Mouse (Mus musculus): ENCODE measurements at regions not wholly inside any gene's neighbourhood (a gene's known extent, or its start where the extent isn't known, plus 50 kb on each side); places are given as distances from the start of the nearest gene placed in this dataset.
A peak's percentile ranks its signal among the peaks of the same experiment; 100 is the strongest.
"Not testable (repeated sequence)": the region's sequence is repeated elsewhere in the genome, so short reads cannot be mapped to it uniquely, and the experiment has no call there.

DNA sequence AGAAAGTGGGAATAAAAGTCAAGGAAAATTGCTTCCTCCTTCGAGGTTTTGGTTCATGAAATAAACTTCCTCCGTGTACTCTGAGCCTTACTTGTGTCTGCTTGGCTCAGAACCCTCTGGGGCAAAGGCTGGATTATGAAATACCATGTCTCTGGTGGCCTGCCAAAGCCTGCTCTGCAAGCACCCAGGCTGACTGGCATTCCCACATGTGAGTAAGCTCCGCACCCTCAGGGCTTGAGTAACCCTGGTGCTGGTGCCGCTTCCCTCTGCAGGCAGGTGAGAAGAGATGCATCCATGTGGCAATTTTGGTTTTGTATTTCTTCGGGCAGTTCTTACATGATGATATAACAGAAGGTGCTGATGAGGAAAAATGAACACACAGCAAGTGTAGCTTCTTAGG, 66.0 kb downstream of the Nr2f2 start:
- peak; percentile 77 for DNase-seq

- no peak for DNase-seq
Measured at GRCm38 (mm10) chr7:70291431-70291830, 75.1 kb downstream of the Nr2f2 start.

GRCm38 (mm10) chr7:70290733-70291320, 75.7 kb downstream of the Nr2f2 start:
- DNase-seq: no peak

GRCm38 (mm10) chr7:70290277-70290676, 76.3 kb downstream of the Nr2f2 start:
- no peak for DNase-seq

- DNase-seq: no peak
Measured at GRCm38 (mm10) chr7:70288621-70289020, 77.9 kb downstream of the Nr2f2 start.

- DNase-seq: peak; percentile 3
Measured at GRCm38 (mm10) chr7:70287891-70288421, 78.6 kb downstream of the Nr2f2 start.

GRCm38 (mm10) chr7:70286836-70287355, 79.6 kb downstream of the Nr2f2 start:
- DNase-seq: no peak

DNA sequence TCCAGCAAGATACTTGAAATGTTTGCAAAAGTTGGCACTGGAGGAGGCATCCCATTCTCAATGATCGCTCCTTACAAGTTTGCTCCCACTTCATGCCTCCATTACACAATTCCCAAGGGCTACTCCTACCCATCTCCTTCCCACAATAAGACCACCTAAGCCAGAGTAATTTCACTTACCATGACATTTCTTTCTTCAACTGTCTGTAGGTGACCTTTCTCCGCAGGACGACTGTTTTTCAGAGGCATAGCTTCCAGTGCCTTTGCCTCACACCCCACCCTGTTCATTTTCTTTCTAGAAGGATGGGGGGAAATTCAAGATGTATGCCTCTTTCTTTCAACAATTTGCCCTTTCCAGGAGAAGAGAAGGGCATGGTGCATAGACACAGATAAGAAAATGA, 81.2 kb downstream of the Nr2f2 start:
- no peak for DNase-seq

GRCm38 (mm10) chr7:70283836-70284235, 82.7 kb downstream of the Nr2f2 start:
- no peak for DNase-seq

- no peak for DNase-seq
Measured at GRCm38 (mm10) chr7:70283166-70283565, 83.4 kb downstream of the Nr2f2 start.

DNA sequence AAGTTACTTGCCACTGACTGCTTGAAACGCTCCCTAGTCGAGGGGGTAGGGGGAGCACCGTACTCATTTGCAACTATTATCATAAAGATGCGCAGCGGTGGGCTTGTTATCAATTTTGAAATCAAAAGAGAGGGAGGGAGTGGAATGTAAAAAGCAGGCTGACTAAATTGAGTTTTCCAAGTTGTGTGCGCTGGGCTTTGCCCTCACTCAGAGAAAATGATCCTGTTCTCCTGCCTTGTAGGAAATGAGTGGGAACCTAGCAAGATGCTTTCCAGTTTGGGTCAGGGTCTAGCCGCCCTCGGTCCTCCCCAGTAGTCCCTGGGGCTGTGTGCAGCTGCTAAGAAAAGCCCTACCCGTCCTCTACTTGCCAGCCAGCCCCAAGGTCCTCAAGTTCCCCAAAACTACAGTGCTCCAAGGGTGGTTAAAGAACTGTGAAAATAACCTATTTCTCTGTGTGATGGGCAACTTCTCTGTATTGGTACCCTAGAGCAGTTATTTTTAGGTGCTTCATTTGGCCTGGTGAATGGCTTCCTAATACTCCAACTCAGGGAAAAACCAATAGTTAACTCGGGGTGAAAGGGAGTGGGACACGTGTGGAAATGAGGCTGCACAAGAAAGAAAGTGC, 84.5 kb downstream of the Nr2f2 start:
- no peak for DNase-seq

GRCm38 (mm10) chr7:70281381-70281750, 85.2 kb downstream of the Nr2f2 start:
- DNase-seq: no peak

- DNase-seq: no peak
Measured at GRCm38 (mm10) chr7:70280643-70281380, 85.7 kb downstream of the Nr2f2 start.

- peak; percentile 15 for DNase-seq
Measured at GRCm38 (mm10) chr7:70279927-70280642, 86.5 kb downstream of the Nr2f2 start.

- no peak for DNase-seq
Measured at GRCm38 (mm10) chr7:70279101-70279500, 87.4 kb downstream of the Nr2f2 start.

- no peak for DNase-seq
Measured at GRCm38 (mm10) chr7:70276078-70276477, 90.5 kb downstream of the Nr2f2 start.

DNA sequence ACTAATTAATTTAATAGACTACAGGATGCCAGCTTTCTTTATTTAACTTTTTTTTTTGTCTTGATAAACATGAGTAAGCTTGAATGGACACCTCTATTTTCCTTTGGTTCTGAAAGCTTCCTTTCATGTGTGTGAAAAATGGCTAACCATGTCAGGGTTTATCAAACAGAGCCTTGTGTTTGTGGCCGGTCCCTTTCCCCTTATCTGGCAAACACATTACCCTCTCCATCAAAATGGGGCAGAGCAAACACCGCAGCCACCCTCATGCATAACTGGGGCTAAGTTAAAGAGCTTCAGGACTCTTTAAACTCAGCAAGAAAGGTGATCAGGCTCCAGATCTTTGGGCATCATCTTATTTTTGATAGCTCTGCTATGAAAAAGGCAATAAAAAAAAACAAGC, 92.2 kb downstream of the Nr2f2 start:
- DNase-seq: no peak

- DNase-seq: peak; percentile 60
Measured at GRCm38 (mm10) chr7:70267075-70267474, 99.5 kb downstream of the Nr2f2 start.

GRCm38 (mm10) chr7:70256806-70257205, 109.7 kb downstream of the Nr2f2 start:
- DNase-seq: no peak

DNA sequence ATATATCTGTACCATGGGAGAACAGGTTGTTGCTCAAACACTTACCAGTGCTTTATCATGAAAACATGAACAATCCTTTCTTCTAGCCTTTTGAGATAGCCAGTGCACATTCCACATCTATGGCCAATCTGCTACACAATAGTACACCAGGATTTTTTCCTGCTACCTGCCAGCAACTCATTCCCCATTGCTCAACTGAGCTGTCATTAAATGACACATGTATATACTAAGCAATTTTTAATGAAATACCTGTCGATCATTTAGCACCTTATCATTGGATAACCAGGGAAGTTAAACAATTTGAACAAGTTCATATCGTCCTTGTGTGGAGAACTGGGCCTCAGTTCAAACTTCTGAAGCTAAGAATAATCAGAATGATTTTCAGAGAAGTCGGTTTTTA, 111.5 kb downstream of the Nr2f2 start:
- DNase-seq: no peak

DNA sequence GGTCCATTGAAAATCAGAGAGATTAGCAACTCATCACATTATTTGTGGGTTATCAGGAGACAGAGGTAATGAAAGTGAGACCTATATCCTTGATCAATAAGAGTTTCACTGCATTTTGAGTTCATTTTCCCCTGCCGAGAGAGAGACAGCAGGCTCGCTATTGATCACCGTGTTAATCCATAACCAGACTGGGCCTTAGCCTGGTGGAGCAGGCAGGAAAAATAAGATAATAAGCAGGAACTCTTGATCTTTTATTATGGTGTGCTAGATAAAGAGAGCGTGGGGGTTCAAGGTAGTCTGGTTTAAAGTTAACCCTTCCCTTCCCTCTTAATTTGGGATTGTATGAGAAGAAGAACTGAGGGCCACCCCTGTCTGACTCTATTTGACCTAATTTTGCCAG, 113.3 kb downstream of the Nr2f2 start:
- DNase-seq: no peak

DNA sequence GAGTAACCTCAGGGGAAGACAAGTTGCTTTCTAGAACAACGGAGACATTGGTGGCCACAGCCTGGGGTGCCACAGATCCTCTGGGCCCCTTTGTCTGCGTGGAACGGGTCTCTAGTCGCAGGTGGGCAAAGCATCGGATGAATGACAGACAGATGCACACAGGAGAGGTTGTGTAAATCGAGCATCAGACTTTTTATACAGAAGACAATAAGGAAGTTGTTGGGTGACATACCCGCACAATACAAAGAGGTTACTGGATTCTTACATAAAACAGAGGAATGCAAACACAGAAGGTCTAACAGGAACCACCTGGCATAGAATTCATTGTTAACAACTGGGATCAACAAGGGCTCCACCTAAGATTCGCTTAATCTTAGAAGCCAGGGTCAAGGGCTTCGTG, 127.5 kb downstream of the Nr2f2 start:
- not testable (repeated sequence) for DNase-seq

DNA sequence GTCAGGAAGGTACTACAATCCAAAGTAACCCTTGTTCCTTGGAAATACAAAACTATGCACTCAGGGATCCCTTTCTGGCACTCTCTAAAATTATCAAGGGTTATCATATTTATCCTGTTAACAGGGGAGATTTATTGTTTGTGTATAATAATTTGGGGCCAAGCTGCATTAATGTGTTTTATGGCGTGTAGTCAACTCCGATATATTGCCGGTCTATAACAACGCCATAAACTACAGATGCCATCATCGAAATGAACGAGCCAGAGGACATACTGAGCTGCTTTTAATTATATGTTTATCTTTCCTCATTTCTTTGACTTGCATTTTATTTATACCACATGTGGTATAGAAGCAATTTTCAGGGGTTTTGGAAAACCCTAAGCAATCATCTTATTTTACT, 147.2 kb downstream of the Nr2f2 start:
- no peak for DNase-seq

Data from adrenal gland, postnatal 25 days (tissue).